Mouse (Mus musculus) ovary, postnatal 10 days (tissue): Measurements from ENCODE around the gene Slc44a5.

Source experiments
- DNase-seq: peaks from one replicate; pipeline ENCODE4 v3.0.0; 2022; ENCODE audit warnings: low spot score

Gene Slc44a5

GRCm38 (mm10) chr3:154300006-154300405 is 326.8 kb downstream of the Slc44a5 start:
- no peak for DNase-seq

- DNase-seq = no peak
Observed at GRCm38 (mm10) chr3:154301102-154301501, 327.9 kb downstream of the Slc44a5 start.

GRCm38 (mm10) chr3:154305163-154305884 is 332.1 kb downstream of the Slc44a5 start:
- DNase-seq = no peak

- DNase-seq = no peak
Observed at GRCm38 (mm10) chr3:154317651-154318248, 344.5 kb downstream of the Slc44a5 start.
